Mouse (Mus musculus) lung, postnatal 0 days (tissue): ENCODE data around the gene Pex19. TPM values are rescaled to one million over a fixed set of nuclear protein-coding genes. Genes with fewer than 3 reads are reported as not detected.

Experiments used
- ATAC-seq: fragments of 200-750 bp; cut with Nextera tagmentation; 2 replicates; pipeline ENCODE4 v1.8.0; 2017; ENCODE audit warnings: moderate library complexity
- DNase-seq: peaks from one replicate; pipeline ENCODE4 v3.0.0-alpha.2; 2016; ENCODE audit warnings: low spot score
- H3K27ac ChIP-seq: fragments of 300-500 bp; sonication (generic); 2 replicates; pipeline ENCODE4 v1.5.1; 2014; ENCODE audit warnings: antibody characterized with exemption, mild to moderate bottlenecking, low read length, mixed read lengths
- H3K27me3 ChIP-seq: fragments of 300-500 bp; sonication (generic); replicated peaks from 2 replicates; pipeline ENCODE4 v1.6.1; 2014; ENCODE audit warnings: low read length, mixed read lengths; ENCODE audit not compliant: insufficient read depth
- H3K36me3 ChIP-seq: fragments of 300-500 bp; sonication (generic); 2 replicates; pipeline ENCODE4 v1.6.1; 2014; ENCODE audit warnings: low read length, mixed read lengths; ENCODE audit not compliant: insufficient read depth
- H3K4me1 ChIP-seq: fragments of 300-500 bp; sonication (generic); 2 replicates; pipeline ENCODE4 v1.6.1; 2014; ENCODE audit warnings: antibody characterized with exemption, low read depth, low read length, mixed read lengths; ENCODE audit not compliant: insufficient read depth
- H3K4me2 ChIP-seq: fragments of 300-500 bp; sonication (generic); replicated peaks from 2 replicates; pipeline ENCODE4 v1.6.1; 2014; ENCODE audit warnings: low read depth, mild to moderate bottlenecking, low read length, moderate library complexity, mixed read lengths
- H3K4me3 ChIP-seq: fragments of 300-500 bp; sonication (generic); 2 replicates; pipeline ENCODE4 v1.5.1; 2014; ENCODE audit warnings: low read depth, low read length
- H3K9ac ChIP-seq: fragments of 300-500 bp; sonication (generic); replicated peaks from 2 replicates; pipeline ENCODE4 v1.6.1; 2014; ENCODE audit warnings: low read depth, mild to moderate bottlenecking
- H3K9me3 ChIP-seq: fragments of 300-500 bp; sonication (generic); 2 replicates; pipeline ENCODE4 v1.6.1; 2016; ENCODE audit warnings: low read length, mixed read lengths
- CTCF ChIP-seq: IDR thresholded peaks from 2 replicates; pipeline ENCODE4 v1.5.1; 2016; ENCODE audit warnings: antibody characterized with exemption, mild to moderate bottlenecking
- EP300 ChIP-seq: IDR thresholded peaks from 2 replicates; pipeline ENCODE4 v1.6.1; 2016; ENCODE audit warnings: antibody characterized with exemption, mild to moderate bottlenecking, control low read depth
- WGBS: fragments of 180-500 bp; shearing (Covaris S2); extraction: QIAGEN DNeasy Blood & Tissue Kit; methylation state at CpG from one replicate; pipeline ENCODE4 v1.1.7; 2014; 5-methylcytosine and 5-hydroxymethylcytosine counted together
- polyA plus RNA-seq: library from polyadenylated mRNA; unstranded; fragments of >200 nt; fragmentation: Nextera tagmentation; extraction: Ambion mirVana; gene quantifications from 2 replicates; pipeline ENCODE4 v1.2.1, GENCODE M21; 2015

Pex19 gene
- polyA plus RNA-seq, 1 experiment from 2014 or later: 74.5 TPM

DNA sequence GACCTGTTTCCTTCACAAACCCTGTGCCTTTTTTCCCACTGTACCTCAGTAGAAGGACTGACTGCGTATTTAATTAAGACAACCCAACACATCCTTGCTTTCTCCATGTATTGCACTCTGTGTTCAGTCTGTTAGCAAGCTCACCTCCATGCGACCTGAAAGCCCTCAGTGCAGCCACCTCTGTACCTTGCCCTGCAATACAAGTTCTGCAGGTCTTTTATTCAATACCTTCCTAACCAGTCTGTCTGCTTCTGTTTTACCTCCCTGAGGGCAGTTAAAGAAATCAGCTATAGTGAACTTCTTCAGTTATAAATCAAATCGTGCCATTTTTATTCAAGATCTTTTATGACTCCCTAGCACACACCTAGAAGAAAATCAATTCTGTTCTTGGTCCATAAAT, 15.0 kb downstream of the Pex19 start:
- ATAC-seq (no peak), DNase-seq (no peak)
- no peak overlapping the region for H3K9ac ChIP-seq
- no peak overlapping the region for H3K27ac ChIP-seq
- 66% methylated on average over 3 of the region's 3 CpGs for WGBS
- no peaks in the 10 kb centered on the region for H3K4me1 ChIP-seq
- TF ChIP-seq EP300: no peak
- TF ChIP-seq CTCF: no peak
- H3K4me2 ChIP-seq: no peak overlapping the region
- no peaks in the 10 kb centered on the region for H3K9me3 ChIP-seq
- H3K4me3 ChIP-seq: no peak overlapping the region
- no peaks in the 10 kb centered on the region for H3K27me3 ChIP-seq
- no peaks in the 10 kb centered on the region for H3K36me3 ChIP-seq

DNA sequence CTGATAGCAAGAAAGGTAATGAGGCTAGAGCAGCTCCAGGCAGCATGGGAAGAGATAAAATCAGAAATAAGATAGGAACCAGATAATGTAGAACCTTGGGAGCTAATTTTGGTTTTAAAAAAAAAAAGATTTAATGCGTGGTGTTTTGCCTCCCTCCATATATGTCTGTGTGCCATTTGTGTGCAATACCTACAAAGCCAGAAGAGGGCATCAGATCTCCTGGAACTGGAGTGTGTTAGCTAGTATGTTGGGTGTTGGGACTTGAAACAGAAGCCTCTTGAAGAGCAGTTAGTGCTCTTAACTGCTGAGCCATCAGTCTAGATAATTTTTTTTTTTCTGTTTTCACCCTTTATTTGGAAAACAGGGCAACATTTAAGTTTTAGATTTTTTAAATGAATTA, 17.0 kb downstream of the Pex19 start:
- TF ChIP-seq CTCF (peak; percentile 83), EP300 (no peak)
- H3K27ac ChIP-seq: no peak overlapping the region

DNA sequence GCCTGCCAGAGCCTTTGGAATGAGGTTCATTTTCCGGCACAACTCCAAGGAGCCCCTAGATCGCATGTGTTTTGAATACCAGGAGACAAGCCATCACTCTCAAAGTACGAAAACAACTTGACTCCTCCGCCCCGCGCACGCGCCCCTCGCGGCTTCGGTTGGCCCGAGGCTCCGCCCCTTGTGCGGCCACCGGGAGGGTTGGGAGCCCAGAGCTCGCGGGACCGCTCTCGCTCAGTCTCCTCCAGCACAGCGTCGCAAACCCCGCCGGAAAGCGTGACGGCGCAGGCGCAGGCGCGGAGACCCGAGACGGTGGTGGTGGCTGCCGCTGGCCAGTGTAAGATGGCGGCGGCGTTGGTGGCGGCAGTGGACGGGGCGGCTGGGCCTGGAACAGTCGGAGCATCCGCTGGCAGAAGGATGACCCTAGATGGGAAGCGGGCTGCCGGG, 21.3 kb downstream of the Pex19 start, which contains the start of gene Dcaf8:
Gene Dcaf8, plus strand, starts transcription at position 250 of the 444 bp plus-strand sequence.
- ATAC-seq (peak; percentile 99), DNase-seq (peak; percentile 99)
- WGBS: 1% methylated on average over 38 of the region's 42 CpGs
- H3K4me2 ChIP-seq: peak within 1 kb of the TSS; percentile 65
- H3K4me1 ChIP-seq: 0 out of 2 replicates have a peak, but pooled peaks cover 2% of the 10 kb centered on the region
- H3K27me3 ChIP-seq: no peaks in the 10 kb centered on the region
- peaks cover 5% of the 10 kb centered on the region; the same call in 1 of the 2 replicates for H3K36me3 ChIP-seq
- no peaks in the 10 kb centered on the region for H3K9me3 ChIP-seq
- peak within 1 kb of the TSS; percentile 96 for H3K27ac ChIP-seq
- peak within 1 kb of the TSS; percentile 99 for H3K9ac ChIP-seq
- TF ChIP-seq EP300 (no peak), CTCF (0 out of 2 replicates have a peak, but pooled peaks have one; percentile 6)
- peak within 1 kb of the TSS; percentile 87 for H3K4me3 ChIP-seq

More for the DNA sequence above, 17.0 kb downstream of the Pex19 start:
- WGBS: 0% methylated on average over 1 of the region's 1 CpGs
- no peak overlapping the region for H3K4me2 ChIP-seq
- no peak overlapping the region for H3K9ac ChIP-seq
- H3K27me3 ChIP-seq: no peaks in the 10 kb centered on the region
- H3K4me1 ChIP-seq: no peaks in the 10 kb centered on the region
- DNase-seq: peak; percentile 92
- peak; percentile 27; the same call in 1 of the 2 replicates for ATAC-seq
- H3K4me3 ChIP-seq: no peak overlapping the region
- H3K36me3 ChIP-seq: no peaks in the 10 kb centered on the region
- no peaks in the 10 kb centered on the region for H3K9me3 ChIP-seq

DNA sequence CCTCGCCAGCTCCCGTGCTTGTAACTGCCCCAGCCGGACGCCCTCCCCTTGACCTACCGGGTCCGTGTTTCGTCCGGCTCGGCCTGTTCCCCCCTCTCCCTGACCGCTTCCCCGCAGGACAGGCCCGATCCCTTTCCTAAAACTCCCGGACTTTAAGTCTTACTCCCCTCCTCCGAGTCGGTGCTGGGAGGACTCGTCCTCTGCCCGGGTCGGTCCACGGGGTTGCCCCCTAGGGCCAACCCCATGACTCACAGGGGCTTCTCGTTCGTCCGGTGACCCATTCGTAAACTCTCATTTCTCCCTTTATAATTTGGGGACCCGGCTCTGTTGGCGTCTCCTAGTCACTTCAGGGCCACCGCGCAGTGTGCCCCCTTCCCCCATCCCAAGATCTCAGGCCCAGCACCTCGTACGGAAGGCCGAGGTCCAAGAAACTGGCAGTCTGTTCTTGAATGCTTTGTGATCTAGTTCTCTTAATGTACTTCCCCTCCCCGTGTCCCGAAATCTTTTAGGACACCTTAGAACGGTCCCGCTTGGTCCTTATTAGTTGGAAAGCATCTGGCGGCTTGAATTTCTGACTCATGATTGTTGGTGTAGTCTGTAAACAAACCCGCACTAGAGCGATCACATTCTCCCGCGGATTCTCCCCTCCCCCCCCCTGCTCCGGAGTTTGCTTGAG, 21.9 kb downstream of the Pex19 start:
- TF ChIP-seq CTCF (no peak), EP300 (no peak)
- H3K27me3 ChIP-seq: no peaks in the 10 kb centered on the region
- peak; percentile 76 for DNase-seq

DNA sequence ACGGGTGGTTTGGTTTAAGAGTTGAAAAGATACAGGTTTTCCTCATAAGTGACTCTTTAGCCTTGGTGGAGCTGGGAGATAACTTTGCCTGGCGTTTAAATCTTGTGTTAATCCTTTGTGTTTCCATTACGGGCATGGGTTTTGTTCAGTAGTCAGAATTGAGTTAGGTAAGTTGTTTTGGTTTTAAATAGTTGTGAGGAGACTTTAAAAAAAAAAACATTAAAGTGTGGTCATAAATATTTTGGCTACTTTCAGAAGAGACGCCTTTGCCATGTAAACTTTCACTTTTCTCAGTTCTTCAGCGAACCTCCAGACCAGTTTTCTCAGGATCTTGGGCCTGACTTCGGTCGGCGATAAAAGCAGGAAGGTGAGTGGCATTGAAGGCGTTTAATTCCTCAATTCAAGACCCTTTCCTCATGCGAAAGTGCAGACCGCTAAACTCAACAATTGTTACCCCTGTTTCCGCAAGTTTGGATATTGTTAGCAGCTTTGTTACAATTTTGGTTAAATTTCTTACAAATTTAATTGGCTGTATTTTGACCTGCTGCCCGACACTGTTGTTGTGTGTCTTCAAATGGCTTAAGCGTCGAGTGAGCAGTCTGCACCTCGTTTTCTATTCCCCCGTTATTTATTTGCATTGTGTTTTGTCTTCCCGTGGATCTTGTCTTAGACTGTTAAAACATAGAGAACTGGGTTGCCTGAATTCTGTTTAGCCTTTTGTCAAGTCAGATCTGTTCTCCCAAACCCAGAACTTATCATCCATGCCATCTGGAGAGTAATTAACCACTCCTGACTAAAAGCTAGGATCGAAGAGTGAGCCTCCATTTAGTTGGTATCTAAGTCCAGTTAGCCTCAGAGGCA, 22.6 kb downstream of the Pex19 start:
- ATAC-seq (no peak), DNase-seq (peak; percentile 53)
- Histone ChIP-seq H3K36me3 (peaks cover 11% of the 10 kb centered on the region; the same call in 1 of the 2 replicates), H3K27ac (peak overlapping the region; percentile 96), H3K27me3 (no peaks in the 10 kb centered on the region), H3K4me2 (peak overlapping the region; percentile 65), H3K4me3 (peak overlapping the region; percentile 87), H3K9ac (peak overlapping the region; percentile 99), H3K4me1 (0 out of 2 replicates have a peak, but pooled peaks cover 2% of the 10 kb centered on the region), H3K9me3 (no peaks in the 10 kb centered on the region)
- TF ChIP-seq CTCF (no peak), EP300 (no peak)
- WGBS: 4% methylated on average over 19 of the region's 19 CpGs

More for the DNA sequence above, 21.9 kb downstream of the Pex19 start:
- Histone ChIP-seq H3K4me2 (peak overlapping the region; percentile 65), H3K4me1 (0 out of 2 replicates have a peak, but pooled peaks cover 2% of the 10 kb centered on the region), H3K9me3 (no peaks in the 10 kb centered on the region), H3K36me3 (peaks cover 5% of the 10 kb centered on the region; the same call in 1 of the 2 replicates), H3K27ac (peak overlapping the region; percentile 96), H3K9ac (peak overlapping the region; percentile 99), H3K4me3 (peak overlapping the region; percentile 87)
- WGBS: 1% methylated on average over 37 of the region's 40 CpGs
- peak; percentile 45 for ATAC-seq

- H3K4me2 ChIP-seq: no peak overlapping the region
- peak; percentile 30 for ATAC-seq
- H3K4me1 ChIP-seq: 0 out of 2 replicates have a peak, but pooled peaks cover 2% of the 10 kb centered on the region
- H3K27ac ChIP-seq: no peak overlapping the region
- no peaks in the 10 kb centered on the region for H3K9me3 ChIP-seq
- no peak for TF ChIP-seq CTCF
- TF ChIP-seq EP300: no peak
- no peak overlapping the region for H3K4me3 ChIP-seq
- WGBS: 68% methylated on average over 3 of the region's 3 CpGs
- H3K27me3 ChIP-seq: no peaks in the 10 kb centered on the region
- H3K36me3 ChIP-seq: peaks cover 16% of the 10 kb centered on the region; the same call in 1 of the 2 replicates
- no peak for DNase-seq
- H3K9ac ChIP-seq: no peak overlapping the region
These were observed 28.0 kb downstream of the Pex19 start for GRCm38 (mm10) chr1:172154536-172154935.
